Mouse (Mus musculus) olfactory bulb, adult 2 months (tissue): ENCODE data around the gene Gm49378. TPM values are rescaled to one million over a fixed set of nuclear protein-coding genes. Genes with fewer than 3 reads are reported as not detected.

Experiments
- H3K27ac ChIP-seq: fragments of 200-500 bp; 2 replicates; pipeline ENCODE4 v1.5.1; 2012; ENCODE audit warnings: low read depth, low read length; ENCODE audit not compliant: insufficient read depth
- H3K4me1 ChIP-seq: fragments of 200-500 bp; 2 replicates; pipeline ENCODE4 v1.6.1; 2012; ENCODE audit warnings: low read length; ENCODE audit not compliant: control insufficient read depth, insufficient read depth
- H3K4me3 ChIP-seq: fragments of 200-500 bp; 2 replicates; pipeline ENCODE4 v1.5.1; 2012; ENCODE audit warnings: mild to moderate bottlenecking, low read depth, low read length, moderate library complexity; ENCODE audit not compliant: insufficient read depth
- CTCF ChIP-seq: fragments of 200-500 bp; IDR thresholded peaks from 2 replicates; pipeline ENCODE4 v1.5.1; 2012; ENCODE audit warnings: low read depth, mild to moderate bottlenecking, low read length, moderate library complexity; ENCODE audit not compliant: insufficient read depth
- POLR2A ChIP-seq: fragments of 200-500 bp; IDR thresholded peaks from 2 replicates; pipeline ENCODE4 v1.6.1; 2012; ENCODE audit warnings: mild to moderate bottlenecking, low read depth, low read length, moderate library complexity; ENCODE audit not compliant: insufficient read depth
- WGBS: fragments of 180-500 bp; shearing (Covaris S2); methylation state at CpG from one replicate; pipeline ENCODE4 v1.1.7; 2018; 5-methylcytosine and 5-hydroxymethylcytosine counted together
- polyA plus RNA-seq: library from polyadenylated mRNA; stranded (reverse); fragments of >200 nt; gene quantifications from 2 replicates; pipeline ENCODE4 v1.2.4, GENCODE M21; 2012; ENCODE audit warnings: low replicate concordance; ENCODE audit not compliant: missing spikeins, insufficient read depth, insufficient read length

Gene Gm49378
- polyA plus RNA-seq, 1 experiment, result not detected

GRCm38 (mm10) chr14:55586149-55586548, 51.5 kb downstream of the Gm49378 start:
- no peak overlapping the region for H3K27ac ChIP-seq
- TF ChIP-seq POLR2A (no peak), CTCF (no peak)
- WGBS, result 96% methylated on average over 2 of the region's 2 CpGs
- peaks cover 3% of the 10 kb centered on the region for H3K4me1 ChIP-seq
- H3K4me3 ChIP-seq, result no peak overlapping the region

- Histone ChIP-seq H3K4me3 (no peak overlapping the region), H3K27ac (peak overlapping the region; percentile 55), H3K4me1 (peaks cover 3% of the 10 kb centered on the region)
- TF ChIP-seq CTCF (no peak), POLR2A (no peak)
- WGBS, result 76% methylated on average over 6 of the region's 6 CpGs
Measured at GRCm38 (mm10) chr14:55585566-55585960, 52.1 kb downstream of the Gm49378 start.

- Histone ChIP-seq H3K4me3 (peak within 1 kb of the TSS; percentile 91), H3K27ac (peak within 1 kb of the TSS; percentile 55), H3K4me1 (peaks cover 3% of the 10 kb centered on the region)
- 3% methylated on average over 43 of the region's 43 CpGs for WGBS
- TF ChIP-seq CTCF (no peak), POLR2A (peak; percentile 34; the same call in 1 of the 2 replicates)
Measured at GRCm38 (mm10) chr14:55584702-55585565, 52.8 kb downstream of the Gm49378 start, which contains the start of gene Emc9. Gene Emc9, minus strand, starts transcription at chr14:55585302.

GRCm38 (mm10) chr14:55584303-55584701, 53.4 kb downstream of the Gm49378 start:
- 34% methylated on average over 5 of the region's 5 CpGs for WGBS
- H3K4me3 ChIP-seq, result peak overlapping the region; percentile 91
- TF ChIP-seq CTCF, result no peak
- TF ChIP-seq POLR2A, result no peak
- peaks cover 3% of the 10 kb centered on the region for H3K4me1 ChIP-seq
- H3K27ac ChIP-seq, result no peak overlapping the region

GRCm38 (mm10) chr14:55581981-55582681, 55.6 kb downstream of the Gm49378 start:
- Histone ChIP-seq H3K27ac (no peak overlapping the region), H3K4me1 (peaks cover 9% of the 10 kb centered on the region), H3K4me3 (no peak overlapping the region)
- no peak for TF ChIP-seq CTCF
- TF ChIP-seq POLR2A, result no peak
- WGBS, result 79% methylated on average over 9 of the region's 9 CpGs

- TF ChIP-seq POLR2A (no peak), CTCF (no peak)
- Histone ChIP-seq H3K27ac (no peak overlapping the region), H3K4me3 (no peak overlapping the region), H3K4me1 (peaks cover 10% of the 10 kb centered on the region)
- WGBS, result 94% methylated on average over 16 of the region's 16 CpGs
Measured at GRCm38 (mm10) chr14:55580731-55581130, 57.0 kb downstream of the Gm49378 start.

- no peak overlapping the region for H3K4me3 ChIP-seq
- WGBS, result 83% methylated on average over 23 of the region's 23 CpGs
- TF ChIP-seq CTCF (no peak), POLR2A (no peak)
Measured at GRCm38 (mm10) chr14:55579511-55580496, 57.9 kb downstream of the Gm49378 start.

More at GRCm38 (mm10) chr14:55579511-55580496, 57.9 kb downstream of the Gm49378 start:
- H3K4me1 ChIP-seq, result peaks cover 8% of the 10 kb centered on the region
- no peak overlapping the region for H3K27ac ChIP-seq

Other genes with a start within 250 kb of the Gm49378 start
- not detected in 2 replicates for gene Dhrs4, start 159.1 kb downstream of the Gm49378 start, polyA plus RNA-seq
- not detected in 2 replicates for gene Carmil3, start 147.2 kb downstream of the Gm49378 start, polyA plus RNA-seq
- 357 TPM in 1 of 2 replicates, not detected in the other for gene Cpne6, start 127.5 kb downstream of the Gm49378 start, polyA plus RNA-seq
- not detected in 2 replicates for gene Nrl, start 112.9 kb downstream of the Gm49378 start, polyA plus RNA-seq
- gene Pck2, start 97.6 kb downstream of the Gm49378 start, polyA plus RNA-seq, result not detected in 2 replicates
- not detected in 2 replicates for gene Dcaf11, start 77.9 kb downstream of the Gm49378 start, polyA plus RNA-seq
- gene A730061H03Rik, start 77.5 kb downstream of the Gm49378 start, polyA plus RNA-seq, result not detected in 2 replicates
- gene Fitm1, start 62.3 kb downstream of the Gm49378 start, polyA plus RNA-seq, result not detected in 2 replicates
- not detected in 2 replicates for gene Psme1, start 59.8 kb downstream of the Gm49378 start, polyA plus RNA-seq
- not detected in 2 replicates for gene Emc9, start 52.6 kb downstream of the Gm49378 start, polyA plus RNA-seq
- not detected in 2 replicates for gene Psme2, start 46.8 kb downstream of the Gm49378 start, polyA plus RNA-seq
- gene Rnf31, start 46.2 kb downstream of the Gm49378 start, polyA plus RNA-seq, result not detected in 2 replicates
- not detected in 2 replicates for gene Irf9, start 34.3 kb downstream of the Gm49378 start, polyA plus RNA-seq
- not detected in 2 replicates for gene Rec8, start 19.9 kb downstream of the Gm49378 start, polyA plus RNA-seq
- not detected in 2 replicates for gene Ipo4, start 1.9 kb downstream of the Gm49378 start, polyA plus RNA-seq
- gene Tm9sf1, start 5.9 kb upstream of the Gm49378 start, polyA plus RNA-seq, result not detected in 2 replicates
- not detected in 2 replicates for gene Tssk4, start 12.3 kb upstream of the Gm49378 start, polyA plus RNA-seq
- not detected in 2 replicates for gene Mdp1, start 22.6 kb upstream of the Gm49378 start, polyA plus RNA-seq
- gene Gmpr2, start 34.0 kb upstream of the Gm49378 start, polyA plus RNA-seq, result not detected in 2 replicates
- gene Nedd8, start 34.2 kb upstream of the Gm49378 start, polyA plus RNA-seq, result not detected in 2 replicates
- not detected in 2 replicates for gene Tinf2, start 43.9 kb upstream of the Gm49378 start, polyA plus RNA-seq
- not detected in 2 replicates for gene Tgm1, start 76.0 kb upstream of the Gm49378 start, polyA plus RNA-seq
- gene Rabggta, start 84.4 kb upstream of the Gm49378 start, polyA plus RNA-seq, result not detected in 2 replicates
- not detected in 2 replicates for gene Dhrs1, start 107.8 kb upstream of the Gm49378 start, polyA plus RNA-seq
- gene Nop9, start 107.8 kb upstream of the Gm49378 start, polyA plus RNA-seq, result not detected in 2 replicates
- gene Cideb, start 120.6 kb upstream of the Gm49378 start, polyA plus RNA-seq, result not detected in 2 replicates
- not detected in 2 replicates for gene Ltb4r2, start 123.5 kb upstream of the Gm49378 start, polyA plus RNA-seq
- not detected in 2 replicates for gene Ltb4r1, start 128.1 kb upstream of the Gm49378 start, polyA plus RNA-seq
- gene Adcy4, start 146.2 kb upstream of the Gm49378 start, polyA plus RNA-seq, result not detected in 2 replicates
- not detected in 2 replicates for gene Ripk3, start 151.0 kb upstream of the Gm49378 start, polyA plus RNA-seq
- not detected in 2 replicates for gene Nfatc4, start 185.2 kb upstream of the Gm49378 start, polyA plus RNA-seq
- not detected in 2 replicates for gene Nynrin, start 216.1 kb upstream of the Gm49378 start, polyA plus RNA-seq
- gene Cbln3, start 246.5 kb upstream of the Gm49378 start, polyA plus RNA-seq, result not detected in 2 replicates
- not detected in 2 replicates for gene Khnyn, start 247.1 kb upstream of the Gm49378 start, polyA plus RNA-seq